Mouse (Mus musculus): Measurements from ENCODE around the gene Spata9.

GRCm38 (mm10) chr13:75976649-75977048 lies 9.7 kb downstream of the Spata9 start:
- TF ChIP-seq CTCF (IDR thresholded peaks at IDR 0.05; ENCODE audit: extremely low read depth, insufficient read depth, insufficient read length, insufficient replicate concordance): no peak
- no peak for TF ChIP-seq POLR2A (IDR thresholded peaks at IDR 0.05; ENCODE audit: low read depth, low read length)
